Mouse (Mus musculus) hematopoietic stem cell, adult 5-6 weeks (primary cell): ENCODE measurements around the gene Myo1h. TPM values are rescaled to one million over a fixed set of nuclear protein-coding genes. Genes with fewer than 3 reads are reported as not detected.

ENCODE experiments used
- ATAC-seq, 2 experiments: fragments of 125-278 bp in 1 of 2; replicated peaks in 1 of 2; 2 replicates each; pipeline ENCODE4 v1.8.0; 2016 to 2017; ENCODE audit warnings: inconsistent platforms in 2 of 2, mild to moderate bottlenecking in 2 of 2, moderate number of reproducible peaks in 2 of 2, low read depth in 1 of 2, moderate TSS enrichment in 1 of 2; ENCODE audit not compliant: low FRiP score in 2 of 2, poor library complexity in 2 of 2, severe bottlenecking in 2 of 2, insufficient read depth in 1 of 2, low TSS enrichment in 1 of 2
- total RNA-seq: library from RNA; stranded (forward); fragments of 172-1452, 232-1000 nt; gene quantifications from 2 replicates; pipeline ENCODE4 v1.2.3, GENCODE M21; 2017

The Myo1h gene
- total RNA-seq, 1 experiment from 2014 or later, result 2.0 TPM

GRCm38 (mm10) chr5:114286102-114286501, 2.9 kb upstream of the Myo1h start:
- ATAC-seq, result no peak

DNA sequence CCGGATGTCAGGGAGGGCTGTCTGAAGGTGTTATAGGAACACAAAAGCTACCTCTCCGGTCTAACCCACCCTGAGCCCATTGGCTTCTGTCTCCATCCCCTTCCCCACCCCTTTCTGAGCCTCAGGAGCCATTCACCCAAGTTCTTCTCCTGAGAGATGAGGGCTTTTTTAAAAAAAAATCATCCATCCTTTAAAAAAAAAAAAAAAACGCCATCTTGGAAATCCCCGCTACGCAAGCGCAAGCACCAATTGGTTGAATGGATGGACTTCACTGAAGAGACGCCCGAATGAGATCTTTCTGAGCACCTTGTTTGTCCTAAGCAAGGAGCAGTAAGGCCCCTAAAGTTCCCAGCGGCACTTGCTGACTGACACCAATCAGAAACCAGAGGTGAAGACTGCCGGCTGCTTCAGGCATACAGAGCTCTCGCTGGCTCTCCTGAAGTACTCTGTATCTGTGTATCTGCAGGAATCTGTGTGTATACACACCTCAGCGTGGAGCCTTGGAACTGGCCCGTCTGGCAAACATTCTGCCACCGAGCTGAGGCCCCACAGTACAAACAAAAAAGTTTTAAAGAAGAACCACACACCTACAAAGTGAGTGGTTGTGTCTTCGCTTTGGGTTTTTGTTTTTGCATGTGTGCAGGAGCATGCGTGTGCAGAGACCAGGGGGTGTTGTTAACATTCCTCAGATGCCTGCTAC, 1.9 kb upstream of the Myo1h start:
- no peak for ATAC-seq

- no peak for ATAC-seq
Observed at GRCm38 (mm10) chr5:114288396-114288795, 570 bp upstream of the Myo1h start.

DNA sequence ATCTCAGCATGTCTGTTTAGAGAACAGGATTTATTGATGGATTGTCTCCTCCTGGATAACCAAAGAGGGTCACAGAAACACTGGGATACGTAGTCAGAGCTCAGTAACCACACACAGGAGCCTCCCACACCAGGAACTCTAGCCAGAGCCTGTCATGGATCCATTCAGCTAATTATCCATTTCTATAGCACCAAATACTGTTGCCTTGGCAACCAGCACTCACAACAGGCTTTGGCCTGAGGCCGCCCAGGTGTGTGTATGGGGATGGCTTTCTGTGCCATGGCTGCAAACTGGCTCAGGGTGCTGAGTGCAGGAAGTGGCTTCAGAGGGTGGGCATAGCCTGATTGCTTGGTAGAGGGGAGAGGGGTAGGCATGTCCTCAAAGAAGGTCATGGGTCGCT, 1.0 kb downstream of the Myo1h start:
- ATAC-seq, result no peak

GRCm38 (mm10) chr5:114296693-114297631, 8.0 kb downstream of the Myo1h start:
- ATAC-seq, result no peak

- ATAC-seq, result no peak
Observed at GRCm38 (mm10) chr5:114298212-114298894, 9.4 kb downstream of the Myo1h start.

DNA sequence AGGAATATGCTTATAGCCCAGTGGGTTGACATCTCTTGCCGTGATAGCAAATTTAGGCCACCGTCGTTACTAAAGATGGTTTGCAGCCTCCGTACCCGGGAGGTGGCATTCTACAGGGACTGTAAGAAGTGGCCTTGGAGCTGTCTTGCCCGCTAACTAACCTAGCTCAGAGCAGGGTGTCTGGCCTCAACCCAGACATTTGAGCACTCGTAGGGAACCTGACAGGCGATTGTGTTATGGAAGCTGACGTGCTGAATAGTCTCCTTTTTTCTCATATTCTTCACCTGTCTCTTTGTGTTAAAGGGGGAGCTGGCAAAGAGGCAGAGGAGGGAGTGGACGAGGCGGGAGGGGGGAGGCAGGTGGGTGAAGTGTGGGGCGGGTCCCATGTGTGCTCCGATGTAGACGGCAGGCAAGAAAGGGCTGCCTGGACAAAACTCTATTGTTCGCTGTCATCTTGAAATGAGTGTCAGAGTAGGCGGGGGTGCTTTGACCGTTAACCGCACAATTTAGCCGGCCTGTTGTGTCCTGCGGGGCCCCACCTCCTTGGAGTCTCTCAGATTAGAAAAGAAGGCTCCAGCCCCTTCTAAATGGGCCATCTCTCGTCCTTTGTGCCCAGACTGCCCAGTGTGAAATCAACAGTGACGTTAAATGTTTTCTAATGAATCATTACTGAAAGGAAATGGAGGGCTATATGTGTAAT, 10.3 kb downstream of the Myo1h start:
- no peak for ATAC-seq

DNA sequence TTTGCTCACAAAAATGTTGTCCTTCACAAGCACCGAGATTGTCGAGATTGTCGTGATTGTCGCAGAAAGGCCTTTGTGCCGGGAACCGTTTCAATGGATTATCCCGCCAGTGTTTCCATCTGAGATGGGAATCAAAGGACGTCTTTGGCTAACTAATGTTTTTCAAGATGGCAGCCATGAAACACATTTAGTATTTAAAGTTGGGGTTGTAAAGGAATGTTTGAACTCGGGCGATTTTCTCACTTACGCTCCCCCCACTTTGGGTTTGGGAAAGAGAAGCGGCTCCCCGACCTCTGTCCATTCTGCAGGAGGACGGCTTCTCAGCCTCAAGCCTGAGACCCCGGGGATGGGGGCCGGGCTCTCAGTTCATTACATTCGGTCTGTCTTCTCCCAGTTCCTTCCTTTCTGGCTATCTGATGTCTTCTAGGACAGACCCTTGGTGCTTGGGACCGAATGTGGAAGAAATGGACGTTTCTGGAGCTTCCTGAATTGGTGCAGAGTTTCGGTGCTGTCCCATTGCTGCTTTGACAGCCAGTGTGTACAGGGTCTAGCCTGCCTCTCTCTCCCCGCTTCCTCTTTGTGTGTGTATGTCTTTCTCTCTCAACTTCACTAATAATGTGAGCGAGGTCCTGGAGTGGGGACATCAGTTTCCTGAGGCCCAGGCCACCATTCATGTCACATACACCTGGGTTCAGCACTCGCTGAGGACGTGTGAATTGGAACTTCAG, 11.1 kb downstream of the Myo1h start:
- no peak for ATAC-seq

- no peak for ATAC-seq
Observed at GRCm38 (mm10) chr5:114303166-114303565, 14.2 kb downstream of the Myo1h start.

DNA sequence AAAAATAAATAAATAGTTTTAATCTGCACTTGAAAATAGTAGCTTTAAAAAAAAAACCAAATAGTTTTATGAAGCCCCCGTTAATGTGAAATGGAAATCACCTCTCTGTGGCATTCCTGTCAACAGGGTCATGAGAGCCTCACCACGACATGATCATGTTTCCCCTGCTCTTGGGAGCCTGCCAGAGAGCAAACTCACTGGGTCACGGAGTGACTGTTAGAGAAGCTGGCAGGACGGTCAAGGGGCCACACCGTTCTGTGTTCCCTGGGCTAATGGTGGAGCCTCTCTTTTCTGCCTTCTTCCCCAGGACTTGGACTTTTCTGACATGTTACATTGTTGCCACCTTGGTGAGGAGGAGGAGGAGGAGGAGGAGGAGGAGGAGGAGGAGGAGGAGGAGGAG, 17.5 kb downstream of the Myo1h start:
- no peak for ATAC-seq

- peak in 1 of 2 experiments; percentile 56; a peak in 2 of 4 replicates for ATAC-seq
Observed at GRCm38 (mm10) chr5:114308765-114309679, 20.1 kb downstream of the Myo1h start.

DNA sequence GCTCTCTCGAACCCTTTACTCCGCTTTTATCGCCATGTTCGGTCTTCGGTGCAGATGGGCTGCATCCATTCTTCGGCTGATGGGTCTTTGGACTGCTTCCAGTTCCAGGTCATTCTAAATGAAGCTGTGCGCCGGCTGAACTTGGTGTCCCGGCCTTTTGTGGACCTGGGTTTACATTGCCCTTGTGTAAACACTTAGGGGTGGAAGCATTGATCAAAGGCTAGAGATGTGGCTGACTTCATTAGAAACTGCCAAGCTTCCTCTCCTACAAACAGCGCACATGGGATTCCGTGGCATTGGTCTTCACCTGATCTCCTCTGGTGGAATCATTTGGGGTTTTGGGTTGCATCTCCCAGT, 20.7 kb downstream of the Myo1h start:
- no peak for ATAC-seq

- ATAC-seq, result peak; percentile 55 to 65
Observed at GRCm38 (mm10) chr5:114323105-114323790, 34.3 kb downstream of the Myo1h start.

DNA sequence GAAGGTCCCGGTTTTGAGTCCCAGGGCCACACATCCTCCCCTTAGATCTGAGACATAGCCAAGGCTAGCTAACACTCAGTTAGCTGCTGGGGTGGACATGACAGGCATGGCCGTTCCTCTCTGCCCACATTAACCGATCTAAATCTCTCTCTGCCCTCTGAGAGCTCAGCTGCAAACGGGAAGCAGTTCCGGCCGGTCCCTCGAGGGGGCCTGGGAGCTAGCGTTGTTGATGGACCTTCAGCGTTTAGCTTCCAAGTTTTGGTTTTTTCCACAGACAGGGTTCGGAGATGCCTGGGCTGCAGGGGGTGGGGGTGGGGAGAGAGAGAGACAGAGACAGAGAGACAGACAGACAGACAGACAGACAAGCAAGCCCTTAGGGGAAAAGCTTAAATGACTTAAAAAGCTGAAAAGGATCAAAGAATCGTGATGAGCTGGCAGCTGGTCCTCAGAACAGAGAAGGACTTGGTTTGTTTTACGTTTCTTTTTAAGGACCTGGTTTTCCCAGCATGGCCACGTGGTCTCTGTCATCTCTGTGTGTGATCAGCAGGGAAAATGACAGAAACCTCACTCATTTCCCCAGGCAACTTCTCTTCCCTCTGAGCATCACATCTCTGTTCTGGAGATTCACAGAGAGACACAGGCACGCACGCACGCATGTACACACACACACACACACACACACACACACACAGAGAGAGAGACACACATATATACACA, 35.0 kb downstream of the Myo1h start:
- ATAC-seq, result peak; percentile 61 to 62; a peak in 3 of 4 replicates

DNA sequence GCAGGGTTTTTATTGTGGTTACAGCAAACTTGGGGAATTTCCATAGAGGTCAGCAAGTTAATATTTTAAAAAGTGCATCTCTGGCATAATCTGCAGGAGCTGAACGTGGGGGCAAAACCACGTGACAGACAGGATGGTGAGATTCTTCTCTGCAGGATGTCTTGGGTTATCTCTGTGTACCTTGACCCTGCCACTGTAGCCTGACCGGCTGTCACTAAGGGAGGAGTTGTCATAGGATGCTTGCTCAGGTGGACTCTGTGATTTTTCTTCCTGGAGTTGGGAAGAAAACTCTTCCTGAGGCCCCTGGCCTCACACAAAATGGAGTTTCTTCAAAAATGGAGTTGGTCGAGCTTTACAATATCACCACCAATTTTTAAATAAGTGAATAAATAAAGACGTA, 54.0 kb downstream of the Myo1h start:
- no peak for ATAC-seq
